Mouse (Mus musculus): ENCODE measurements around the gene Xpr1. TPM values are rescaled to one million over a fixed set of nuclear protein-coding genes. Genes with fewer than 3 reads are reported as not detected.
"Not testable (repeated sequence)": the region's sequence is repeated elsewhere in the genome, so short reads cannot be mapped to it uniquely, and the experiment has no call there.

The Xpr1 gene
- polyA plus RNA-seq, 1 experiment, result 43.9 TPM

DNA sequence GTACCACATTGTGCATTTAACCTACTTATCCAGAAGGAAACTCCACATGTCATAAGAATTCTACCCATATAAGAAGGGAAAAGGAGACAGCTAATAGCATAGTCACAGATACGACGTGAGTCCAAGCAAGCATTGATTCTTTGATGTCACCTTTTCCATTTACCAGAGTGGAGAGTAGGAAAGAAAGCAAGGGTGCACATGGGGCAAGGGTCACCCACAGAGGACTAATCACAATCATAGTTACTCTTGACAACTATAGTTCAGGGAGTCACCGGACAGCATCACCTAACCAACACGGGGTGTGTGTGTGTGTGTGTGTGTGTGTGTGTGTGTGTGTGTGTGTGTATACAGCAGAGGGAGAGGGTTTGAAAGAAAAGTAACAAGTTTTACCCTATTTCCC, 141.4 kb downstream of the Xpr1 start:
- Histone ChIP-seq H3K4me1 (ENCODE audit: control insufficient read depth, insufficient read depth, low read length) (peaks cover 4% of the 10 kb centered on the region), H3K4me3 (ENCODE audit: insufficient read depth, low read length) (no peak overlapping the region), H3K27ac (ENCODE audit: insufficient read depth, low read depth, low read length) (no peak overlapping the region)
- TF ChIP-seq POLR2A (IDR thresholded peaks at IDR 0.05; ENCODE audit: borderline replicate concordance, low read depth, low read length), result no peak
- TF ChIP-seq CTCF (IDR thresholded peaks at IDR 0.05; ENCODE audit: low read depth, low read length), result no peak

DNA sequence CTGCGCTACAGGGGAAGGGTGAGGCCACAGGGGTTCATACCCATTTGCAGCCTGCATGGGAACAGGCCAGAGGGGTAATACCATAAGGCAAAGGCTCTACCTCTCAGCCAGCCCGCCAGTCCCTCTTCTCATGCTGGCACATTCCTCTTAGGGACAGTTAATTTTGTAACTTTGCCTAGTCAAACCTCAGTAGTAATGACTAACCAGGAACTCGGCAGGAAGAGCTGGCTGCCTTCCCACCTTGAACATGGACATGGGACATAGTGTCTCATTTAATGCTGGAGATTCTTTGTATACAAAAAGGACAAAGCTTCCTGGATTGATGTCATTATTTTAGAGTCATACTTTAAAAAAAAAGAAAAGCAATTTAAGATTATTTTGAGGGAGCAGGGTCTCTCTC, 142.2 kb downstream of the Xpr1 start:
- Histone ChIP-seq H3K27ac (ENCODE audit: insufficient read depth, low read depth, low read length) (no peak overlapping the region), H3K4me1 (ENCODE audit: control insufficient read depth, insufficient read depth, low read length) (peaks cover 4% of the 10 kb centered on the region), H3K4me3 (ENCODE audit: insufficient read depth, low read length) (no peak overlapping the region)
- TF ChIP-seq POLR2A (IDR thresholded peaks at IDR 0.05; ENCODE audit: borderline replicate concordance, low read depth, low read length) (no peak), CTCF (IDR thresholded peaks at IDR 0.05; ENCODE audit: low read depth, low read length) (no peak)

DNA sequence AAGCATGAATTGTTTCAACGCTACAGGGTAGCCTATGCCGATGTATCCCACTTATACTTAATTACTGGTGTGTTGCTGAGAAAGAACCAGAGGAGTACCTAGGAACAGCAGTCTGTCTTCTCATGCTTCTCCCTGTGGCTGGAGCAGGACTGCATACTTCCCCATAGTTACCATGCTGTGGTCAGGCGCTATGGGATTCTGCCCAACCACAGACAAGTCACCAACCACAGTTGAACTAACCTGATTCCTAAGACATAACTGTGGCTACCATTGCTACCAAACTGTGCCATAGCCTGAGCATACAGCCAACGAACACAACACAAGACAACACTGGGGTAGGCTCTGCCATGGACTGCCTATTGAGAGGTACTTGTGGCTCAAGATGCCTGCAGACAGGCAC, 144.3 kb downstream of the Xpr1 start:
- Histone ChIP-seq H3K27ac (ENCODE audit: insufficient read depth, low read depth, low read length) (no peak overlapping the region), H3K4me3 (ENCODE audit: insufficient read depth, low read length) (no peak overlapping the region), H3K4me1 (ENCODE audit: control insufficient read depth, insufficient read depth, low read length) (peaks cover 4% of the 10 kb centered on the region)
- TF ChIP-seq CTCF (IDR thresholded peaks at IDR 0.05; ENCODE audit: low read depth, low read length) (no peak), POLR2A (IDR thresholded peaks at IDR 0.05; ENCODE audit: borderline replicate concordance, low read depth, low read length) (no peak)

DNA sequence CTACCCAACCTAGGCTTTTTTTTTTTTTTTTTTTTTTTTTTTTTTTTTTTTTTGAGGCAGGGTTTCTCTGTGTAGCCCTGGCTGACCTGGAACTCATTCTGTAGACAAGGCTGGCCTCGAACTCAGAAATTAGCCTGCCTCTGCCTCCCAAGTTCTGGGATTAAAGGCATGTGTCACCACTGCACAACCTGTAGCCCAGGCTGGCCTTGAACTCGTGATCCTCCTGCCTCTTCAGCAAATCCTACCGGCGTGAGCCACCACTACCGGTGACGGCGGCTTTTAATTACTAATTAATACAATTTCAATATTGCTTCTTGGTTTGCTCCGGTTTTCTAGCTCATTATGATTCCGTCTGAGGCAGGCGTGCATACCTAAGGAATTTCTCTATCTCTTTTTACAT, 154.7 kb downstream of the Xpr1 start:
- not testable (repeated sequence) for H3K4me3 ChIP-seq (ENCODE audit: insufficient read depth, low read length); H3K4me1 ChIP-seq (ENCODE audit: control insufficient read depth, insufficient read depth, low read length); H3K27ac ChIP-seq (ENCODE audit: insufficient read depth, low read depth, low read length)

DNA sequence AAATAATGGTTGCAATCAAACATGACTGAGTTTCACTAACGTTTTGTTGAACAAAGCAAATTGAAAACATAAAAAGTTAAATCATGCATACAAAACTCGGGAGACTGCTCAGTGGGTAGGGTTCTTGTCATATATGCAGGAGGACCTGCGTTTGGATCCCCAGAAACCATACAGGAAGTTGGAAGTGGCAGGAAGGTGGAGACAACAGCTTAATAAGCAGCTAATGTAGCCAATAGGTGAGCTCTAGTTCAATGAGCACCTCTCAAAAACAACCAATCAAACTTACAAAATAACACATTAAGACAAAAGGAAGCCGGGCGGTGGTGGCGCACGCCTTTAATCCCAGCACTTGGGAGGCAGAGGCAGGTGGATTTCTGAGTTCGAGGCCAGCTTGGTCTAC, 162.9 kb downstream of the Xpr1 start:
- Histone ChIP-seq H3K27ac (ENCODE audit: insufficient read depth, low read depth, low read length) (no peak overlapping the region), H3K4me3 (ENCODE audit: insufficient read depth, low read length) (no peak overlapping the region), H3K4me1 (ENCODE audit: control insufficient read depth, insufficient read depth, low read length) (no peaks in the 10 kb centered on the region)
- TF ChIP-seq CTCF (IDR thresholded peaks at IDR 0.05; ENCODE audit: low read depth, low read length) (no peak), POLR2A (IDR thresholded peaks at IDR 0.05; ENCODE audit: borderline replicate concordance, low read depth, low read length) (no peak)

DNA sequence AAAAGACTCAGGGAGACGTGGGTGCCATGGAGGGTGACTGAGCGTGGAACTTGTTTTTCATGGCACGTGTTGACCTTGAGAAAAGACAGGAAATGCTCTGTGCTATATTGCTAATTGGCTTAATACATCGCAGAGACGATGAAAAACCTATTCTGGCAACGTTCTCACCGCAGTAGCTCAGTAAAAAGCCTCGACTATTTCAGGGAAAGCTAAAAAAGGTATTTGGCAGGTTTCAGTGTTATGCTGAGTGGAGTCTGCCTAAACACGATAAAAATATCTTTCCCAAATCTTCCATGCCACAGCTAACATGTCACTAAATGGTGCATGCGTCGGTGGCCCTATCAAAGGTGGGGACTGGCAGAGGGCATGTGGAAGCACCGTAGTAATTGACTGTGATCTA, 164.1 kb downstream of the Xpr1 start:
- no peak overlapping the region for H3K27ac ChIP-seq (ENCODE audit: insufficient read depth, low read depth, low read length)
- no peaks in the 10 kb centered on the region for H3K4me1 ChIP-seq (ENCODE audit: control insufficient read depth, insufficient read depth, low read length)
- no peak for TF ChIP-seq POLR2A (IDR thresholded peaks at IDR 0.05; ENCODE audit: borderline replicate concordance, low read depth, low read length)
- TF ChIP-seq CTCF (IDR thresholded peaks at IDR 0.05; ENCODE audit: low read depth, low read length), result no peak
- no peak overlapping the region for H3K4me3 ChIP-seq (ENCODE audit: insufficient read depth, low read length)

DNA sequence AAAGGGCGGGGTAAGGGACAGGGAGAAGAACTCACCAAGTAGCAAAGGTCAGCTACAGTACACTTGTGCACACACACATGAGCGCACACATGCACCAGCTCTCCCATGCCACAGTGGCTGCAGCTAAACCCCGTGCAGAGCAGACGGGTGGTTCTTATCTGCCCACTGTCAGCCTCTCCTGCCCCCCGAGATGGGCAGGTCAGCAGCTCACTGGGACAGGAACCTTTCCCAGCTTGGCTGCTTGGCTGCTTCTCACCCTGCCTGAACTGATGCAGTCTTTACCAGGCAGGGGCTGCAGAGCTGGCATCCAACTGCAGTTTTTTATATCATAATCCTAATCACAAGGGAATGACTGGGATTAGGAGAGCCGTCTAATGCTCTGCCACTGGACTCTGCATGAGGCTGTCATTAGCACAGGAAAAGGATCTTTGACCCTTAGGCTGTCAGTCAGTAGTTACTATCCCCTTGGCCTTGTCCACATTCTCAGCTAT, 164.5 kb downstream of the Xpr1 start:
- Histone ChIP-seq H3K4me1 (ENCODE audit: control insufficient read depth, insufficient read depth, low read length) (no peaks in the 10 kb centered on the region), H3K4me3 (ENCODE audit: insufficient read depth, low read length) (no peak overlapping the region), H3K27ac (ENCODE audit: insufficient read depth, low read depth, low read length) (no peak overlapping the region)
- no peak for TF ChIP-seq POLR2A (IDR thresholded peaks at IDR 0.05; ENCODE audit: borderline replicate concordance, low read depth, low read length)
- TF ChIP-seq CTCF (IDR thresholded peaks at IDR 0.05; ENCODE audit: low read depth, low read length), result no peak

DNA sequence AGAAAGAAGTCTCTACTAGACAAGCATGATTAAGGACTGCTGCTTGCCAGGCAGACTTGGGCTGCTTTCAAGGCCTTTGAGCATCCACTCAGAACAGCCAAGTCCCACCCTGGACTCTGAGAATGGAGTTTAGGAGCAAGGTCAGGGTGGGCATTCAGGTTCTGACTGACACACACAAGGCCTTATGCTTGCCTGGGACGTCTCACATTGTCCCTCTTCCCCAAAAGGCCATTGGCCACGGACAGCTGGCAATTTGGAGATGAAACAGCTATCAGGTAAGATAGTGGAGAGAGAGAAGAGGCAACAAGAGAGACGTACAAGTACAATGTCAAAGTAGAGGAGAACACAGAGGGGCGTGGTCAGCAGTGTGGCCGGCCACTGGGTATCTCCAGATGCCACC, 165.6 kb downstream of the Xpr1 start:
- Histone ChIP-seq H3K4me3 (ENCODE audit: insufficient read depth, low read length) (no peak overlapping the region), H3K27ac (ENCODE audit: insufficient read depth, low read depth, low read length) (no peak overlapping the region), H3K4me1 (ENCODE audit: control insufficient read depth, insufficient read depth, low read length) (no peaks in the 10 kb centered on the region)
- TF ChIP-seq CTCF (IDR thresholded peaks at IDR 0.05; ENCODE audit: low read depth, low read length), result no peak
- no peak for TF ChIP-seq POLR2A (IDR thresholded peaks at IDR 0.05; ENCODE audit: borderline replicate concordance, low read depth, low read length)

DNA sequence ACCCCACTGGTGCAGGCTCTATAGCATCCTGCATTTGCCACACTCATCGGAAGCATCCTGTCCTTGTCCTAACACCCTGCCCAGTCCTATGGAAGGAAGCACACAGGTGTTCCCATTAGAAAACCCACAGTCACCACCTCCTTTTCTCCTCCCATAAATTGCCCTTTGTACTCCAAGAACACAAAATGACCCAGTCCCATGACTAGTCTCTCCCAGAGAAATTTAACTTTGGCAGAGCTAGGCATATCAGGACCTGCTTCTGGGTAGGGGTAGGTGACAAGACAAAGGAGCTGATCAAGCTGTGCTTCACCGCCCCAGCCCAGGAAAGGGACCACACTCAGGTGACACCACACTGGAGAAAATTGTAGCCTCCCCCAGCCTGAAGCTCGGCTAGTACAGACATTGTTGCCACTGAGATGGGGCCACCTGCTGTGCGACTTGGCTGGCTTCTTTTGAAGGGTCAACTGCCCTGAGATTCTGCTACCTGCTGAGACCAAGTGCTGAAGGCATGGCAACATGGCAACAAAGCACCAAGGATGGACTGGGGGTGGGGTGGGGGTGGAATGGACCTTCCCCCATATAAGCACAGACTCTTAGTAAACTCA, 166.6 kb downstream of the Xpr1 start:
- no peaks in the 10 kb centered on the region for H3K4me1 ChIP-seq (ENCODE audit: control insufficient read depth, insufficient read depth, low read length)
- no peak for TF ChIP-seq CTCF (IDR thresholded peaks at IDR 0.05; ENCODE audit: low read depth, low read length)
- no peak for TF ChIP-seq POLR2A (IDR thresholded peaks at IDR 0.05; ENCODE audit: borderline replicate concordance, low read depth, low read length)
- H3K27ac ChIP-seq (ENCODE audit: insufficient read depth, low read depth, low read length), result no peak overlapping the region
- H3K4me3 ChIP-seq (ENCODE audit: insufficient read depth, low read length), result no peak overlapping the region

DNA sequence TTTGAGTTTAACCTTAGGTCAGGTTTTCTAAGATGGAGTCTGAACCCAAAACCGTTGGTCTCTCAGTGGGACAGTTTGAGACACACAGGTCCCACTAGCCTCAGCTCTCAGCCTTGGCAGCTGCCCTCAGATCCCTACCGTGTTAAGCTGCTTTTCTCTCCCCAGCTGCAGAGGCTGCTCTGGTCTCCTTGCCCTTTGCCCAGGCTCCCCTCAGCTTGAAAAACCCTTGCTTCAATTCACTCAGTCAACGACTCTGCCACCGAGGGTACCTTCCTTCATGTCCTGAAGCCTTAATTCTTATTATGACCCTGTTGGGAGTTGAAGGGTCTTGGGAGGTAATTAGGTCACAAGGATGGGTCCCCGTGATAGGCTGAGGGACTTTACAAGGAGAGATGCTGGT, 167.3 kb downstream of the Xpr1 start:
- TF ChIP-seq POLR2A (IDR thresholded peaks at IDR 0.05; ENCODE audit: borderline replicate concordance, low read depth, low read length) (no peak), CTCF (IDR thresholded peaks at IDR 0.05; ENCODE audit: low read depth, low read length) (no peak)
- H3K4me3 ChIP-seq (ENCODE audit: insufficient read depth, low read length), result no peak overlapping the region

DNA sequence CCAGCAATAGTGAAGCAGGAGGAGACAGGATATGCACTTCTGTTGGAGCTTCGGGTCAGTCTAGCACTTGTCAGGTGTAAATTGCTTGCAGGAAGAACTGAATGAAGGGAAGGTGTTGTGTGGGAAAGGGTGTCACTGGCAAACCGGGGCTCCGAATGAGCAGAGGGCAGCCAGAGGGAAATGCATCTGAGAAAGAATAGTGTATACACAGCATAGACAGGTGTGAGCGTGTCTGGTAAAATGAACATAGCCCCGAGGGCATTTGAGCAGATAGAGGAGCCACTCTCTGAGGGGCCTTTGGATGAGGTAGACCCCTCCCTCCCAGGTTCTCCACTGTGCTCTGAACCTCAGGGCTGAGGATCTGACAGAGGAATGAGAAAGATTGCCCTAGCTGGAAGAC, 169.2 kb downstream of the Xpr1 start:
- no peak for TF ChIP-seq POLR2A (IDR thresholded peaks at IDR 0.05; ENCODE audit: borderline replicate concordance, low read depth, low read length)
- TF ChIP-seq CTCF (IDR thresholded peaks at IDR 0.05; ENCODE audit: low read depth, low read length), result no peak

More for the DNA sequence above, 167.3 kb downstream of the Xpr1 start:
- Histone ChIP-seq H3K4me1 (ENCODE audit: control insufficient read depth, insufficient read depth, low read length) (no peaks in the 10 kb centered on the region), H3K27ac (ENCODE audit: insufficient read depth, low read depth, low read length) (no peak overlapping the region)

More for the DNA sequence above, 169.2 kb downstream of the Xpr1 start:
- Histone ChIP-seq H3K4me1 (ENCODE audit: control insufficient read depth, insufficient read depth, low read length) (no peaks in the 10 kb centered on the region), H3K4me3 (ENCODE audit: insufficient read depth, low read length) (no peak overlapping the region), H3K27ac (ENCODE audit: insufficient read depth, low read depth, low read length) (no peak overlapping the region)

Measured in bone marrow macrophage, adult 2 months (primary cell).